Mouse (Mus musculus) myocyte (in vitro differentiated cells): ENCODE measurements around the gene Nfatc2.

ENCODE experiments used
- CEBPB ChIP-seq: IDR thresholded peaks from 2 replicates; pipeline ENCODE4 v1.6.1; 2011; ENCODE audit warnings: mild to moderate bottlenecking, moderate library complexity; ENCODE audit not compliant: poor library complexity, insufficient read depth, severe bottlenecking
- E2F4 ChIP-seq: IDR thresholded peaks from one replicate; pipeline ENCODE4 v1.6.1; 2011; ENCODE audit warnings: mild to moderate bottlenecking, control low read depth, moderate library complexity; ENCODE audit not compliant: insufficient read depth
- MAX ChIP-seq: IDR thresholded peaks from one replicate; pipeline ENCODE4 v1.6.1; 2011; ENCODE audit warnings: low read depth, mild to moderate bottlenecking, control low read depth
- MYOD1 ChIP-seq, 3 experiments: IDR thresholded peaks; one replicate each; pipeline ENCODE4 v1.6.1; 2011; ENCODE audit warnings: control low read depth in 2 of 3, low read depth in 2 of 3, mild to moderate bottlenecking in 2 of 3, moderate library complexity in 1 of 3; ENCODE audit not compliant: insufficient read length in 2 of 3, control insufficient read depth in 1 of 3
- MYOG ChIP-seq, 3 experiments: IDR thresholded peaks; one replicate each; pipeline ENCODE4 v1.6.1; 2011; ENCODE audit warnings: control low read depth in 2 of 3, low read depth in 2 of 3, mild to moderate bottlenecking in 2 of 3; ENCODE audit not compliant: insufficient read length in 2 of 3, control insufficient read depth in 1 of 3, insufficient read depth in 1 of 3
- POLR2A ChIP-seq: IDR thresholded peaks from one replicate; pipeline ENCODE4 v1.6.1; 2011; ENCODE audit warnings: low read depth, mild to moderate bottlenecking, control low read depth, moderate library complexity; ENCODE audit not compliant: insufficient read length
- POLR2AphosphoS2 ChIP-seq: IDR thresholded peaks from one replicate; pipeline ENCODE4 v1.6.1; 2011; ENCODE audit warnings: low read depth, control low read depth; ENCODE audit not compliant: insufficient read length
- REST ChIP-seq: IDR thresholded peaks from one replicate; pipeline ENCODE4 v1.6.1; 2011; ENCODE audit warnings: mild to moderate bottlenecking, control low read depth, moderate library complexity; ENCODE audit not compliant: insufficient read depth, insufficient read length
- TCF12 ChIP-seq: IDR thresholded peaks from one replicate; pipeline ENCODE4 v1.6.1; 2011; ENCODE audit warnings: mild to moderate bottlenecking, control low read depth; ENCODE audit not compliant: poor library complexity, insufficient read depth, severe bottlenecking

GRCm38 (mm10) chr2:168500244-168500643, 101.2 kb downstream of the Nfatc2 start:
- TF ChIP-seq MYOG (IDR thresholded peaks at IDR 0.05; ENCODE audit: control insufficient read depth in 1 of 3, insufficient read depth in 1 of 3, insufficient read length in 2 of 3, low read depth in 2 of 3) = peak in 1 of 3 experiments; percentile 58
- TF ChIP-seq E2F4 = no peak
- no peak for TF ChIP-seq POLR2A
- peak in 1 of 3 experiments; percentile 30 for TF ChIP-seq MYOD1 (IDR thresholded peaks at IDR 0.05; ENCODE audit: control insufficient read depth in 1 of 3, insufficient read length in 2 of 3, low read depth in 2 of 3)
- no peak for TF ChIP-seq POLR2AphosphoS2
- TF ChIP-seq REST = no peak
- no peak for TF ChIP-seq CEBPB
- no peak for TF ChIP-seq TCF12
- no peak for TF ChIP-seq MAX
